Mouse (Mus musculus) lung, adult 2 months (tissue): ENCODE data around the gene A930009A15Rik.

Source experiments
- CTCF ChIP-seq: fragments of 200-500 bp; IDR thresholded peaks from 2 replicates; pipeline ENCODE4 v1.5.1; 2011; ENCODE audit warnings: mild to moderate bottlenecking, low read length, control low read depth; ENCODE audit not compliant: insufficient read depth
- POLR2A ChIP-seq: fragments of 200-500 bp; IDR thresholded peaks from 2 replicates; pipeline ENCODE4 v1.6.1; 2011; ENCODE audit warnings: low read depth, mild to moderate bottlenecking, control low read depth, low read length, borderline replicate concordance; ENCODE audit errors: extremely low read depth

DNA sequence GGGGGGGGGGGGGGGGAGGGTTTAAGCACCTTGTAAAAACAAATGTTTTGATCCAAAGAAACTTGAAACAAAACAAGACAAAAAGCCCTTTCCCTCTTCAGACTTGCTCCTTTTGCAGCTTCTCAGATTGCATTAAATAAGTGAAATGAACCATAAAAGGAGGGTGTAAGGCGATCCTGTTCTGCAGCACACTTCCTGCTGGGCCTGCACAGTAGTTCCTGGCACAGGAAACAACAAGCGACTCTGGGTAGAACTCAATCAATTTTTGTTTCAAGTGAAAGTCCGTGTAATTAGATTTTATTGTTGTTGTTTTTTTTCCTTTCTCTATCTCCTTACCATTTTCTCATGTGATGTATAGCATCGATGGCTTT is 48.7 kb upstream of the A930009A15Rik start:
- TF ChIP-seq CTCF (no peak), POLR2A (no peak)
